Mouse (Mus musculus) testis, adult 2 months (tissue): Measurements from ENCODE around the gene Cacybp.

Experiments used
- CTCF ChIP-seq: fragments of 200-500 bp; IDR thresholded peaks from 2 replicates; pipeline ENCODE4 v1.5.1; 2012; ENCODE audit warnings: low read depth, mild to moderate bottlenecking, inconsistent platforms, low read length, moderate library complexity; ENCODE audit not compliant: control insufficient read depth, insufficient read depth, insufficient replicate concordance
- POLR2A ChIP-seq: fragments of 200-500 bp; IDR thresholded peaks from 2 replicates; pipeline ENCODE4 v1.6.1; 2012; ENCODE audit warnings: low read depth, mild to moderate bottlenecking, inconsistent platforms, low read length, moderate library complexity; ENCODE audit not compliant: control insufficient read depth

DNA sequence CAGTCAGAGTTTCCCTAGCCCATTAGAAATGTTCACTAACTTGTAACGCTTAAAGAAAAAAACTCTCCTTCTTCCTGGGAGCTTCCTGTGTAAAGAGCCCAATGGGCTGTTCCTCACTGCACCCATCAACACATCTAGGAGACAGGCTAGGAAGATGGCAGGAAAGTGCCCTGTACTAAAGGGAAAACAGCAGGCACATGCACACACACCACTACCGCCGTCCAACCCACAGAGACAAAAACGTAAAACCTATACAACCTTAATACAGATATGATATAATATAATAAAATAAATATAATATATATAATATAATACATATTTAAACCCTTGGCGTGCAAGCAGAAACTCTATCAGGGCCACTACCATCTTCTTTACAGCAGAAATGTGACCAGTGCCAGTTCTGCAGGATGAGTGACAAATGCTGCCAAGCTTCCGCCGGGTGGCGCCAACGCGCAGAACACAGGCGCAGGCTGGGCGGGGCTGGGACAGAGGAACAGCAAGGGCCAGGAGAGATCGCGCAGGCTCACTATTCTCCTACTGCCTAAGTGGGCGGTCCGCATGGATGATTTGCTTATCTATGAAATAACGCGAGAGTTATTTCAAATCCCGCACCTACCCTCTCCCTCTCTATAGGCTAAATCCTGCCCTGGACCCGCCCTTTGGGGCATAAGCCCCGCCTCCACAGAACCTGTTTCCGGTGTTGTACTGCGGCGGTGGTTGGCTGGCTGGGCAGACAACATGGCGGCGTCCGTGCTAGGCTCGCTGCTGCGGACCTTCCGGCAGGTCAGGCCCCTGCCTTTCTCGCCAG is 17.9 kb downstream of the Cacybp start, which contains the start of gene Mrps14:
- TF ChIP-seq CTCF (peak; percentile 77; the same call in 1 of the 2 replicates), POLR2A (peak; percentile 94)
